Mouse (Mus musculus) colon, adult 2 months (tissue): ENCODE results near the gene Atp4a. TPM values are rescaled to one million over a fixed set of nuclear protein-coding genes. Genes with fewer than 3 reads are reported as not detected.

Source experiments
- polyA plus RNA-seq: library from polyadenylated mRNA; depleted of rRNA; stranded (reverse); fragments of >200 nt; gene quantifications from 2 replicates; pipeline ENCODE4 v1.2.3, GENCODE M21; 2012; rRNA removed

The Atp4a gene
- polyA plus RNA-seq, result 0.51 and 0.90 TPM in 2 replicates

GRCm38 (mm10) chr7:30711942-30712341 is at the start of gene Atp4a:
TSS of gene Atp4a (plus strand) at chr7:30712209.

DNA sequence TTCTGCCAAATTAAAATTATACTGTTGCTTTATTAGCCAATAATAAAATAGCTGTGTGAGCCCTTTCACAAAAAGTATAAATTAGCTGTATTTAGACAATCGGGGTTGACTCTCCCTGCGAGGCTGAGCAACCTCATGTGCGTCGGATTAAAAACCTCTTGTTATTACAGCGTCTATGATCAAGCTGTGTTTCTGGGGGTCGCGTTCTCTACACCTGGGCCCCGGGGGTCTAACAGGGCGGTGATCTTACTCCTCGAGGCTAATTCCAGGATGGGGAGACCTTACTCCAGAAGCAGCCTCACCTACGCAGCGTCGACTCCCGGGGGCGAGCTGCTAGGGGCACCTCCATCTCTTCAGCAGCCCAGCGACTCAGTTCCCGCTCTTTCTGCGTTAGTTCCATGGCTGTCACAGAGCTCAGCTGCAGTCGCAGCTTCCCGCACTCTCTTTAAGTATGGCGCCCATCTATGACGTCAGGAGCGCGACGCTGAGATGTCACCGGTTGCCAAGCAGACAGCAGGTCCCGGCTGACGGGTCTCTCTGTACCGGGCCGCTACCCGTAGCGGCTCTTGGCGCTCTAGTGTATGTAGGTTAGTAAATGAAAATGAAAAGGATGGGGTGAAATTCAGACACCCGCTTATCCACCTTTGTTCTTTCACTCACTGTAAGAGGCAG is 47.3 kb upstream of the Atp4a start, which contains the start of gene Haus5:
Haus5 (minus strand) TSS at position 466 of the 672 bp plus-strand sequence.

DNA sequence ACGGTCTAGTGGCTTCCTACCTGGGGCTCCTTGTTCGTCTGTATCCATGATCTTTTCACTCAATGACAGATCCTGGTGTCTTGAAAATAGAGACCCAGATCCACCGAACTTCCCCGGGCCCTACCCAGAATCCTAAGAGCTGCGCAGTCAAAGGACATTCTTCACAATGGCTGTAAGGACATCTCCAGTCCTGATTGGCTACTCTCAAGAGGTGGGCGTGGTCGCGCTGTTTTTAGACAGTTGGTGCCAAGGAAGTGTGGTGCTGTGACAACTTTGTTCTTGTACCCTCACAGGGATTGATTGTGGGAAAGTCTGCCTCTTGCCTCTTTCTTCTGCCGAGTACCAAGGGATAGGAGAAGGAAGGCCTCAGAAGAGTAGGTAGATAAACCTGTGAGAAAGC is 40.5 kb upstream of the Atp4a start, which contains the start of gene Pmis2:
Pmis2 (minus strand) TSS at position 126 of the 400 bp plus-strand sequence.

GRCm38 (mm10) chr7:30698589-30698988 is 13.4 kb upstream of the Atp4a start, which contains the start of gene 2200002J24Rik:
TSS of gene 2200002J24Rik (plus strand) at chr7:30698926.

DNA sequence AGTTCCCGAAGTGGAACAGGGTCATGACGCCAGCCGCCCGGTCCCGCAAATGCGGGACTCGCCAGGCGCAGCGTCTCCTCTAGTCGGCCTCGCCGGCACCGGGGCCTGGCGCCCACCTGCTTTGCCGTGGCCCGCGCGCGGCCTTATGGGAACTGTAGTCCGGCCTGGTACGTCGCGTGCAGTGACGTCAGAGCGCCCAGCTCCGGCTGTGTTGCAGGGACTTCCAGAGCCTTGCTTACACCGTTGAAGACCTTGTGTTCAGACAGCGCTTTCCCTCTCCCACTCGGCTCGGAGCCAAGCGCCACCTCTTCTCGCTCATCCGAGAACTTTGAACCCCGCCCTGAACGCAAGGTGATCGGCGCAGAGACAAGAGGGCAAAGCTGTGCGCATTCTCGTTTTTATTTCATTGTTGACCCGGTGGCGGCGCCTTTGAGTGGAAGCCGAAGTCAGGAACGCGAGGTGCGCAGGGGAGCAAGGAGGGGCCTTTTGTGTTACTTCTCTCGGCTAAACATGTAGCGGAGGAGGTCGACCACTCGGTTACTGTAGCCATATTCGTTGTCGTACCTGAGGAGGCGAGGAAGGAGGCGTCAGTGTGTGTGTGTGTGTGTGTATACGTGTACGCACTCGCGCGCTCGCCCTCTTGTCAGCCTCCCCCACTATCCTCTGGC is 17.5 kb downstream of the Atp4a start, which contains the start of gene Tmem147:
Tmem147 (minus strand) TSS at position 145 of the 668 bp plus-strand sequence.

GRCm38 (mm10) chr7:30743617-30744016 is 31.6 kb downstream of the Atp4a start, which contains the start of gene Gapdhs:
TSS of gene Gapdhs (minus strand) at chr7:30743681.

DNA sequence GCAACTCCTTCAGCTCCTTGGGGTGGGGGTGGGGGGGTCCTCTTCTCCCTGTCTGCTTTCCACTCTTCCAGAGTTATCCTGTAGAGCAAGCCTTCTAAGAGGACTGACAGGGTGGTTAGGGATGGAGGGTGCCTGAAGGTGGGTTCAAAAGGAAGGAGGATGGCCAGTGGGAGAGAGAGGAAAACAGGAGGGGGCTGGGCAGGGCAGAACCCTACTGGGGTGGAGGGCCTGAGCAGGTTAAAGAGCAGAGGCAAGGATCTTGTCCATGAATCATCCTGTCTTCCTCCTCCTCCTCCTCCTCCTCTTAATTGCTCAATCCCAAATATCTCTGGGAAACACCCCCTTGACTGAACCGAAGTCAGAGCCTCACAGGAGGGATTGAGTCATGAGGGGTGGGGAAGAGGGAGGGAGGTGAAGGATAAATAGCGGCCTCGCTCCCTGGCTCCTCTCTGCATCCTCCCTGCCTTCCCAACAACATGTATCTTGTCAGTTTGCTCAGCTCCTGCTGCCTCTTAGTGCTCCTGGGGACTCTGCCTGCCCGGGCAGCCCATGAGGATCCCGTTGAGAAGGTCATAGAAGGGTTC is 39.2 kb downstream of the Atp4a start, which contains the start of gene Sbsn:
Sbsn (plus strand) TSS at position 386 of the 584 bp plus-strand sequence.

GRCm38 (mm10) chr7:30763456-30763855 is 51.4 kb downstream of the Atp4a start, which contains the start of gene Dmkn:
TSS of gene Dmkn (plus strand) at chr7:30763756.

Other genes with a start within 250 kb of the Atp4a start
- gene Prodh2, start 218.6 kb upstream of the Atp4a start, polyA plus RNA-seq, result not detected in 2 replicates
- 17.3 and 18.3 TPM in 2 replicates for gene Arhgap33, start 177.1 kb upstream of the Atp4a start, polyA plus RNA-seq
- 80.2 and 99.4 TPM in 2 replicates for gene Hspb6, start 160.0 kb upstream of the Atp4a start, polyA plus RNA-seq
- gene Proser3, start 159.9 kb upstream of the Atp4a start, polyA plus RNA-seq, result 8.5 TPM in 2 replicates
- gene Lin37, start 152.4 kb upstream of the Atp4a start, polyA plus RNA-seq, result 32.0 and 32.4 TPM in 2 replicates
- gene U2af1l4, start 148.9 kb upstream of the Atp4a start, polyA plus RNA-seq, result 40.8 and 56.2 TPM in 2 replicates
- gene Gm49396, start 148.9 kb upstream of the Atp4a start, polyA plus RNA-seq, result 1.2 and 1.4 TPM in 2 replicates
- 109 and 156 TPM in 2 replicates for gene Psenen, start 148.6 kb upstream of the Atp4a start, polyA plus RNA-seq
- gene Igflr1, start 146.8 kb upstream of the Atp4a start, polyA plus RNA-seq, result 7.7 and 8.8 TPM in 2 replicates
- gene Kmt2b, start 123.5 kb upstream of the Atp4a start, polyA plus RNA-seq, result 46.0 and 47.1 TPM in 2 replicates
- 5.3 and 6.6 TPM in 2 replicates for gene Zbtb32, start 113.3 kb upstream of the Atp4a start, polyA plus RNA-seq
- gene Upk1a, start 99.4 kb upstream of the Atp4a start, polyA plus RNA-seq, result 24.9 and 37.7 TPM in 2 replicates
- 423 and 473 TPM in 2 replicates for gene Cox6b1, start 86.1 kb upstream of the Atp4a start, polyA plus RNA-seq
- gene Etv2, start 76.4 kb upstream of the Atp4a start, polyA plus RNA-seq, result not detected in 2 replicates
- 82.7 and 93.1 TPM in 2 replicates for gene Rbm42, start 61.9 kb upstream of the Atp4a start, polyA plus RNA-seq
- 7.2 and 8.7 TPM in 2 replicates for gene Haus5, start 47.2 kb upstream of the Atp4a start, polyA plus RNA-seq
- gene Pmis2, start 40.6 kb upstream of the Atp4a start, polyA plus RNA-seq, result not detected in 2 replicates
- 0.91 and 1.2 TPM in 2 replicates for gene 2200002J24Rik, start 13.3 kb upstream of the Atp4a start, polyA plus RNA-seq
- gene Tmem147, start 17.3 kb downstream of the Atp4a start, polyA plus RNA-seq, result 158 and 172 TPM in 2 replicates
- not detected in 2 replicates for gene Gapdhs, start 31.5 kb downstream of the Atp4a start, polyA plus RNA-seq
- 1.2 and 1.8 TPM in 2 replicates for gene Sbsn, start 39.3 kb downstream of the Atp4a start, polyA plus RNA-seq
- 3.6 and 5.1 TPM in 2 replicates for gene Dmkn, start 51.5 kb downstream of the Atp4a start, polyA plus RNA-seq
- gene Krtdap, start 75.7 kb downstream of the Atp4a start, polyA plus RNA-seq, result not detected in 2 replicates
- gene Ffar2, start 111.6 kb downstream of the Atp4a start, polyA plus RNA-seq, result 65.9 and 69.4 TPM in 2 replicates
- gene Ffar3, start 144.0 kb downstream of the Atp4a start, polyA plus RNA-seq, result 1.6 and 3.7 TPM in 2 replicates
- 0.62 and 0.66 TPM in 2 replicates for gene Ffar1, start 149.4 kb downstream of the Atp4a start, polyA plus RNA-seq
- gene Cd22, start 168.1 kb downstream of the Atp4a start, polyA plus RNA-seq, result 3.6 and 5.0 TPM in 2 replicates
- 0.63 and 0.67 TPM in 2 replicates for gene Mag, start 202.7 kb downstream of the Atp4a start, polyA plus RNA-seq
- gene Hamp2, start 212.5 kb downstream of the Atp4a start, polyA plus RNA-seq, result 1.2 and 15.5 TPM in 2 replicates
- 0.73 and 1.2 TPM in 2 replicates for gene Hamp, start 231.8 kb downstream of the Atp4a start, polyA plus RNA-seq
- gene Usf2, start 244.6 kb downstream of the Atp4a start, polyA plus RNA-seq, result 131 and 151 TPM in 2 replicates